Mouse (Mus musculus) fibroblast of lung, adult 2 months (primary cell): ENCODE data around the gene Tead1.
A peak's percentile ranks its signal among the peaks of the same experiment; 100 is the strongest.
"Not testable (repeated sequence)": the region's sequence is repeated elsewhere in the genome, so short reads cannot be mapped to it uniquely, and the experiment has no call there.

Source experiments
- DNase-seq: peaks from one replicate; pipeline ENCODE4 v3.0.0-alpha.2; 2011; ENCODE audit warnings: low read depth

The Tead1 gene

DNA sequence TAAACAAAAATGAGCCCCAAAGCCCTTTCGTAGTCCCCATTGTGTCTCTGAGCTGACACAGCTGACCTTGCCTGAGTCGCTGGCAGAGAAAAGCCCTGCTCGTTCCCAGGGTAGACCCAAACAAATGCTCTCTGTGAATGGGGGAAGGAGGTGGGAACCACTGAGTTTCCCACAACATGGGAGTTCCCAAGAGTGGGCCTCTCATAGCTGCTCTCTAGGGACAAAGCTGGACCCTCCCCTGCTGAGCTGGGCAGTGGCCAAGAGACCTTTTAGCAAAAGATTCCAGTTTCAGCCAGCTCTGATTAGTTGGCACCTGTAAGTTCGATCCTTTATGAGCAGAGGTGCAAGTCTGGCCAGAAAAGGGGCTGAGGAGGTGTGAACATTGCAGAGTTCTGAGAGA lies 243.7 kb downstream of the Tead1 start:
- DNase-seq = no peak

DNA sequence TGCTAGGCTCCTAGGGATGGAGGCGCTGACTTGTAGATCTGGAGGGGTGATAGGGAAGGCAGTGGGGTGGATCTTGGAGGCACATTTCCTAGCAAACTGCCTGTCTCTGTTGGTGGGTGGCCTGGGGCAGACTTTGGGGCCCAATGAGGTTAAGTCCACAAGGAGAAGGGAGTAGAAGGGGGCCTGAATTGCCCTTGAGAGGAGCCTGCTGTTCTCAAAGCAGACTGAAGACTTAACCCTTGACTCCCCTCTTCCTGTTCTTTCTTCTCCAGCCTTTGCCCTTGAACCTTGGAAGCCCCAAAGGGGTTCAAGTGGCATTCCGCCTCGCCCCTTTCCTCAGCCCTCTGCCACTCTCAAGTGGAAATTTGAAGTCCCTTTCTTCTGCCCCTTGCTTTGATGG lies 244.6 kb downstream of the Tead1 start:
- no peak for DNase-seq

DNA sequence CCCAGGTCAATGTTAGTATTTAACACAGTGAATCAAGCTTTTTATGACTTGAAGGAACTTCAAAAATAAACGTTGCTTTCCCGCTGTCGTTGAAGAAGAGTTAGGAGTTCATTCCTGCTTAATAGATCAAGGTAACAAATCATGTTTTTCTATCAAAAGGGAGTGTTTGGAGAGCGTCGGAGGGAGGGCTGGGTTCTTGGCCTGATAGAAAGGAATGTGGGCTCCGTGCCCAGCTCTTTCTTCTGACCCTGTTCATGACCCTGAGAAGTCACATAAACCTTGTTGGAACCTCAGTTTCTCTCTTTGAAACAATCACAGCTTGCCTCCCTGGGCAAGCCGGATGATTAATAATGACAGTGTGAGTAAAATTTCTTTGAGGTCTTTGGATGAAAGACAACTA lies 251.6 kb downstream of the Tead1 start:
- no peak for DNase-seq

DNA sequence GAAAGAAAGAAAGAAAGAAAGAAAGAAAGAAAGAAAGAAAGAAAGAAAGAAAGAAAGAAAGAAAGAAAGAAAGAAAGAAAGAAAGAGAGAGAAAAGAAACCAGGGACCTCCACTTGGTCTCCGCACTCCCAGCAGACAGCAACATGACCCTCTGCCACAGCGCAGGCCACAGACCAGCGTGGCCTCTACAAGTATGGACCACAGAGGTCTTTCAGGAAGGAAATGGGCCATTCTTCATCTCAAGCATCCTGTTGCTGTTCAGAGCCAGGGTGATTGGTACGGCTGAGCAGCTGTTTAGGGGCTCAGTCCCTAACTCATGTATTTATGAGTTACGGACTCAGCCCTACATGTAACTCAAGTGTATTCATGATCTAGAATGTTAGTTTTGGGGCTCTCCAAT lies 256.8 kb downstream of the Tead1 start:
- not testable (repeated sequence) for DNase-seq

DNA sequence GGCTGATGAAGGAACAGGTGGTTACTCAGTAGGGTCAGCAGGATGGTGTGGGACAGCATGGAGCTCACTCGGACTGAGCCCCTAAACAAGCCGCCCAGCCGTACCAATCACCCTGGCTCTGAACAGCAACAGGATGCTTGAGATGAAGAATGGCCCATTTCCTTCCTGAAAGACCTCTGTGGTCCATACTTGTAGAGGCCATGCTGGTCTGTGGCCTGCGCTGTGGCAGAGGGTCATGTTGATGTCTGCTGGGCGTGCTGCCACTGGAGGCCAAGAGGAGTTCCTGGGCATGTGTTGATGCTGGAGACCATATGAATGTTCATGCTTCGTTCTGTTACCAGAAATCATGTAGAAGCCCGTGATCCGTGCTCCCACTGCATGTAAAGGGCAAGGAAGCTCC lies 258.0 kb downstream of the Tead1 start:
- no peak for DNase-seq

DNA sequence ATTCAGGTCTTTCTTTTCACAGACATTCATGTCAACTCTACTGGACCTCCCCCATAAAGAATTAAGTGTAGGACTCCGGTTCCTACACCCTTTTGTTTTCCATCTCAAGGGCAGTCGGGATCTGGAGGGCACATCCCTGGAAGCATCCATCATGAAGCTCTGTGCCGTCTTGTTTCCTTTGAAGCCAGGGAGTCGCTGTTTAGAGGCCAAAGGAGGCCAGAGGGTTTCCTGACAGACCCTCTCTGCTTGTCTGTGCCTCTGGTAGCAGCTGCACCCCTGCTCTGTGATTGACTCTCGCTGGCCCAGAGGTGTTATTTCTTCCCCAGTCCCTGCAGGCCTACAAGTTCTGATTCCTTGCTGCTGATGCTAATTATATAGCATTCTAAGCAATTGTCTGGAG lies 259.8 kb downstream of the Tead1 start:
- no peak for DNase-seq

DNA sequence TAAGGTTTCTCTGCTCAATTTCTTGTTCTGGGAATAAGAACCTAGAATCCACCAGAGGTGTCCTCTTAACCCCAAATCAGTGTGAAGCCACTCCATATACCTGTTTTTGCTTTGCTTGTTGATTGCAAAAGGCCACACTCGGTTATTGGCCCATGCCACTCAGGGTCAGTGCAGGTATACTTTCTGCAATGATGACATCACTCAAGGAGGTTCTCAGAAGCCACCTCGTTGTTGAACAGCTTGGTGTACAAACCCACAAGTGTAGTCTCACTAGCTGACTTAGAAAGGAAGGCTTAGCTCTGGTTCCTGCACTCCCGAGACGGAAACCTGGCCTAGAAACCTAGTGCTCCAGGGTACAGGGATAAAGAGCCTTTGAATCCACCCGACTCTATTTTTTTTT lies 263.4 kb downstream of the Tead1 start:
- DNase-seq = no peak

DNA sequence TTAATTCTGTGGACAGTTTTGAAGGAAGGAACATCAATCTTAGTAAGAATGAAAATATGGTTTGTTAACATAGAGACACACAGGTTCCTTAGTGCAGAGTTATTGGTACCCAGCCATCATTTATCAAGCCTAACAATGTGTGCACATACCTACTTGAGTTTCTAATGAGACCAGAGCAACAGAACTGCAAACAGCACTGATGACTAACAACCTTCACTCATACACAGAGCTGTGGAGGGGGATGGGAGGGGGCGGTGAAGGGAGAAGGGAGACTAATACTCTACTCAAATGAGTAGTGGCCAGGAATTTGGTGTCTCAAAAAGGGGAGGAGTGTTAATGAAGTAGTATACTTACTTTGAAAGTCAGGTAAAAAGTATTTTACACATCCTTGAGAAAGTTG lies 263.9 kb downstream of the Tead1 start:
- no peak for DNase-seq

DNA sequence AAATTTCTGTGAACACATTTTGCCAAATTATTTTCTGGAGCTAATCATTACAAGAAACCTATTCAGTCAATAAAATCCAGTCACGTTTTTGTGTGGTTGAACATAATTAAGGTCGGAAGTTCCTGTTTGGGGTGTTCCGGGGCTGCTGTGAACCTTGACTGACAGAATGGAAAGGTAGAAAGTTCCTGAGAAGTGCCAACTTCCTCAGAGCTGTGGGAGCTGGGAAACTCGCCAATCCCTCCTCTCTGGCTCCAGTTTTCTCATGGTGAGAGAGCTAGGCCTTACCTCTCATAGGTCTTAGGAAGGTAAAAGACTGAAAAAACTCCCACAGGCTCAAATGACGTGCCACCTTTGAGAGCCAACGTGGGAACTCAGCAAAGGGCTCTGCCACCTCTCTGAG lies 267.6 kb downstream of the Tead1 start:
- DNase-seq = peak; percentile 12

DNA sequence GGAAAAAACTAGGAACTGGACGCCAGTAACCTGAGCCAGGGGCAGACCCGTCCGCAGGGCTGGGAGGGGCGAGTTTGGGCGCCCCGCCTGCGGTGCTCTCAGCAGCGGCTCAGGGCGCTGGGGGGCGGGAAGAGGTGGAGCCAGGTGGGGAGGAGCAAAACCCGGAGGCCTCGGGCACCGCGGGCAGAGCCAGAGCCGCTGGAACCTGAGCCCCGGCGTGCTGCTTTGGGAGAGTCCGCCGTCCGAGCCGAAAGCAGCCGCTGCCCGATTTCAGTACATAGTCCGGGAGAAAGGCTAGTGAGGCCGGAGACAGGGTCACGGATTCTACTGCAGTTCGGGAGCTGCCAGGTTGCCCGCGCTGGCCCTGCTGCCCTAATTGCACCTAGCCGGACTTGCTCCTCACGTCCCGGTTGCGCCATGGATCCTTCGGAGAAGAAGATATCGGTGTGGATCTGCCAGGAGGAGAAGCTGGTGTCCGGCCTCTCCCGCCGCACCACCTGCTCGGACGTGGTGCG lies 274.7 kb downstream of the Tead1 start, which contains the start of gene Rassf10:
Gene Rassf10, plus strand, starts transcription at position 186 of the 515 bp plus-strand sequence.
- DNase-seq = no peak

DNA sequence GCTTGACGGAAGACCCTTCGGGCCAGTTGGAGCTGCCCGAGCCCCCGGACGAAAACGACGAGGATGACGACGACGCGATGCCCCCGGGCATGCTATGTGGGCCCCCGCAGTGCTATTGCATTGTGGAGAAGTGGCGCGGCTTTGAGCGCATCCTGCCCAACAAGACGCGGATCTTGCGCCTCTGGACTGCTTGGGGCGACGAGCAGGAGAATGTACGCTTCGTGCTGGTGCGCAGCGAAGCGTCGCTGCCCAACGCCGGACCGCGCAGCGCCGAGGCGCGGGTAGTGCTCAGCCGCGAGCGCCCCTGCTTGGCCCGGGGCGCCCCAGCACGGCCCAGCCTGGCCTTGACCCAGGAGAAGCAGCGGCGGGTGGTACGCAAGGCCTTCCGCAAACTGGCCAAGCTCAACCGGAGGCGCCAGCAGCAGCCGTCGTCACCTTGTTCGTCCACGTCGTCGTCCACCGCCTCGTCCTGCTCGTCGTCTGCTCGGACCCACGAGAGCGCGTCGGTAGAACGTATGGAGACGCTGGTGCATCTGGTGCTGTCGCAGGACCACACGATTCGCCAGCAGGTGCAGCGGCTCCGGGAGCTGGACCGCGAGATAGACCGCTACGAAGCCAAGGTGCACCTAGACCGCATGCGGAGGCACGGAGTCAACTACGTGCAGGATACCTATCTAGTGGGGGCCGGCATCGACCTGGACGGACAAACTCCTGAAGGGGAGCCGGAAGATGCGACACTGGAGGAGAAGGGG lies 275.4 kb downstream of the Tead1 start:
- DNase-seq = no peak

DNA sequence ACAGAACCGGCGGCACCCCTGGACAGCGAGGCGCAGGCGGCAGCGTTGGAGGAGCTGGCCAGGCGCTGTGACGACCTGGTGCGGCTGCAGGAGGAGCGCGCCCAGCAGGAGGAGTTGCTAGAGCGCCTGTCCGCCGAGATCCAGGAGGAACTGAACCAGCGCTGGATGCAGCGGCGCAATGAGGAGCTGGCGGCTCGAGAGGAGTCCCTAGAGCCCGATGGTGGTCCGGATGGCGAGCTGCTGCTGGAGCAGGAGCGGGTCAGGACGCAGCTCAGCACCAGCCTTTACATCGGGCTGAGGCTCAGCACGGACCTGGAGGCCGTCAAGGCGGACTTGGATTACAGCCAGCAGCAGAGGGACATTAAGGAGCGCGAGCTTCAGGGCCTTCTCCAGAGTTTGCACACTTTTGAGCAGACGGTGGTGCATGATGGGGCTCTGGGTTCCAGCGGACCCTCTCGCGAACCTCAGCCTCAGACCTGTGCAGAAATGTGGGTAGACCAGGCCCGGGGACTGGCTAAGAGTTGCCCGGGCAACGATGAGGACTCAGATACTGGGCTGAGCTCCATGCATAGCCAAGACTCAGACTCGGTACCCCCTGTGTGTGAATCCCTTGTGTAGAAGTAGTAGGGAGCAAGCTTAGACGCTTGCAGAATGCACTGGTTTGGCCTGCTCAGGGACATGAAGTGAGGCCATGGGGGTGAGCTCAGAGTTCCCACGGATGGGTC lies 276.1 kb downstream of the Tead1 start:
- no peak for DNase-seq

DNA sequence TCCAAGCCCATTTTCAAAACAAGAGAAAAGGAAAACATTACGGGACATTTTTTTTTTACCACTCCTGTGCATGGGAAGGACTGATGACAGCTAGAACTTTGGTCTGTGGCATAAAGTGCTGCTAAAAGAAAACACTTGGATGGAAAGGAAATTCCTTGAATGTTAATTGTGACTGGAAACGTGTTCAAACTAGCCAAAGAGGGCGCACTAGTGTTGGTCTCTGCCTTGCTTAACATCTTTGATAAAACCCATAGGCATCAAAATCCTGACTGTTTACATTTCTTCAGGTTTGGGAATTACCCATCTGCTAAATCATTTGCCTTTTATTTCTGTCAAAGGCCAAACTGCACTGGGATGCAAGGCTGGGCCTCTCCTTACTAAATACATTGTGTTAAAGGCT lies 276.8 kb downstream of the Tead1 start:
- DNase-seq = peak; percentile 17
